Mouse (Mus musculus) lung, postnatal 0 days (tissue): Measurements from ENCODE around the gene Chodl. TPM values are rescaled to one million over a fixed set of nuclear protein-coding genes. Genes with fewer than 3 reads are reported as not detected.

Experiments used
- ATAC-seq: fragments of 200-750 bp; cut with Nextera tagmentation; 2 replicates; pipeline ENCODE4 v1.8.0; 2017; ENCODE audit warnings: moderate library complexity
- DNase-seq: peaks from one replicate; pipeline ENCODE4 v3.0.0-alpha.2; 2016; ENCODE audit warnings: low spot score
- H3K27ac ChIP-seq: fragments of 300-500 bp; sonication (generic); 2 replicates; pipeline ENCODE4 v1.5.1; 2014; ENCODE audit warnings: antibody characterized with exemption, mild to moderate bottlenecking, low read length, mixed read lengths
- H3K27me3 ChIP-seq: fragments of 300-500 bp; sonication (generic); replicated peaks from 2 replicates; pipeline ENCODE4 v1.6.1; 2014; ENCODE audit warnings: low read length, mixed read lengths; ENCODE audit not compliant: insufficient read depth
- H3K36me3 ChIP-seq: fragments of 300-500 bp; sonication (generic); 2 replicates; pipeline ENCODE4 v1.6.1; 2014; ENCODE audit warnings: low read length, mixed read lengths; ENCODE audit not compliant: insufficient read depth
- H3K4me1 ChIP-seq: fragments of 300-500 bp; sonication (generic); 2 replicates; pipeline ENCODE4 v1.6.1; 2014; ENCODE audit warnings: antibody characterized with exemption, low read depth, low read length, mixed read lengths; ENCODE audit not compliant: insufficient read depth
- H3K4me2 ChIP-seq: fragments of 300-500 bp; sonication (generic); replicated peaks from 2 replicates; pipeline ENCODE4 v1.6.1; 2014; ENCODE audit warnings: low read depth, mild to moderate bottlenecking, low read length, moderate library complexity, mixed read lengths
- H3K4me3 ChIP-seq: fragments of 300-500 bp; sonication (generic); 2 replicates; pipeline ENCODE4 v1.5.1; 2014; ENCODE audit warnings: low read depth, low read length
- H3K9ac ChIP-seq: fragments of 300-500 bp; sonication (generic); replicated peaks from 2 replicates; pipeline ENCODE4 v1.6.1; 2014; ENCODE audit warnings: low read depth, mild to moderate bottlenecking
- H3K9me3 ChIP-seq: fragments of 300-500 bp; sonication (generic); 2 replicates; pipeline ENCODE4 v1.6.1; 2016; ENCODE audit warnings: low read length, mixed read lengths
- CTCF ChIP-seq: IDR thresholded peaks from 2 replicates; pipeline ENCODE4 v1.5.1; 2016; ENCODE audit warnings: antibody characterized with exemption, mild to moderate bottlenecking
- EP300 ChIP-seq: IDR thresholded peaks from 2 replicates; pipeline ENCODE4 v1.6.1; 2016; ENCODE audit warnings: antibody characterized with exemption, mild to moderate bottlenecking, control low read depth
- WGBS: fragments of 180-500 bp; shearing (Covaris S2); extraction: QIAGEN DNeasy Blood & Tissue Kit; methylation state at CpG from one replicate; pipeline ENCODE4 v1.1.7; 2014; 5-methylcytosine and 5-hydroxymethylcytosine counted together
- polyA plus RNA-seq: library from polyadenylated mRNA; unstranded; fragments of >200 nt; fragmentation: Nextera tagmentation; extraction: Ambion mirVana; gene quantifications from 2 replicates; pipeline ENCODE4 v1.2.1, GENCODE M21; 2015

Gene Chodl
- polyA plus RNA-seq = 1.4 and 2.6 TPM in 2 replicates

DNA sequence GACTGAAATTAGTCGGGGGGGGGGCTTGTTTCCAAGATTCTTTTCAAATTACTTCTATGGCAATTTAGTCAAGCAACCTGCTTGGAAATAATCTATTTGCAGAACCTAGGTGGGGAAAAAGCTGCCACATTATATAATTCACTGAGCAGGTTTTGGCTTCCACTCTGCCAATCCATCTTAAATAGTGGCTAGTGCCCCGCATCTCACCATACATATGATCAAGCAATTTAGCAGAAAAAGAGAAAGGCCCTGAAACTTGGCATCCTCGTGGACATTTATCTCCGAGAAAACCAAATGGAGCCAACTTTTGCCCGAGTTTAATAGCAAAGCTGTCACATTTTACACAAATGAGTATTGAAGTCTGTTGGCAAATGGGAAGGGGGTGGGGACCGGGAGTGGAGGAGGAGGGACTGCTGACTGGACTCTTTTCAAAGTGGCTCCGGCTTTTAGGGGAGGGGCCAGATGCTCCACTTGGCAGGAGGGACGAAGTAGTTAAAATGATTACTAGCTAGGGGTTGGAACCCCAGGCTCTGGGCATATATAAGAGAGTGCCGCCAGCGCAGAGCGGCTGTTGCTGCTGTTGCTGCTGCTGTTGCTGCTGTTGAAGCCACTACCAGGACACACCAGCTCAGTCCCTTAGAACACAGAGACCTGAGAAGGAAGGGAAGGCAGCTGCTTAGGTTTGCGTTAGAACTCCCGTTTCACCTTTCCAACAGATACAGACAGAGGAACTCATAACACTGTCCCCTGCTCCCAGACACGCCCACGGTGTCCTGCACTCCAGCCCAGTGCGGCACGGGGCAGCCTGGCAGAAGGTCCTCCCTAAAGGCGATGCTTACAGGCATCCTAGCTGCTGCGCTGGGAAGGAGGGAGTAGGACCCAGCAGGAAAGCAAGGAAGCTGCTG lies at the start of gene Chodl:
TSS of gene Chodl (plus strand) at position 567 of the 905 bp plus-strand sequence.
- Histone ChIP-seq H3K9me3 (no peaks in the 10 kb centered on the region), H3K4me1 (peaks cover 3% of the 10 kb centered on the region; the same call in 1 of the 2 replicates), H3K4me3 (peak within 1 kb of the TSS; percentile 27), H3K27me3 (no peaks in the 10 kb centered on the region), H3K36me3 (no peaks in the 10 kb centered on the region), H3K9ac (no peak within 1 kb of the TSS), H3K4me2 (peak within 1 kb of the TSS; percentile 58), H3K27ac (no peak within 1 kb of the TSS)
- no peak for TF ChIP-seq EP300
- no peak for TF ChIP-seq CTCF
- DNase-seq (peak; percentile 35), ATAC-seq (peak; percentile 43)
- WGBS = 12% methylated on average over 19 of the region's 19 CpGs

- H3K4me3 ChIP-seq = no peak overlapping the region
- DNase-seq = no peak
- no peak overlapping the region for H3K4me2 ChIP-seq
- no peaks in the 10 kb centered on the region for H3K9me3 ChIP-seq
- TF ChIP-seq EP300 (no peak), CTCF (no peak)
- no peak for ATAC-seq
- no peak overlapping the region for H3K27ac ChIP-seq
- H3K36me3 ChIP-seq = no peaks in the 10 kb centered on the region
- H3K27me3 ChIP-seq = no peaks in the 10 kb centered on the region
- 69% methylated on average over 5 of the region's 5 CpGs for WGBS
- H3K4me1 ChIP-seq = no peaks in the 10 kb centered on the region
- H3K9ac ChIP-seq = no peak overlapping the region
Observed at GRCm38 (mm10) chr16:78922644-78923043, 8.1 kb upstream of the Chodl start.

DNA sequence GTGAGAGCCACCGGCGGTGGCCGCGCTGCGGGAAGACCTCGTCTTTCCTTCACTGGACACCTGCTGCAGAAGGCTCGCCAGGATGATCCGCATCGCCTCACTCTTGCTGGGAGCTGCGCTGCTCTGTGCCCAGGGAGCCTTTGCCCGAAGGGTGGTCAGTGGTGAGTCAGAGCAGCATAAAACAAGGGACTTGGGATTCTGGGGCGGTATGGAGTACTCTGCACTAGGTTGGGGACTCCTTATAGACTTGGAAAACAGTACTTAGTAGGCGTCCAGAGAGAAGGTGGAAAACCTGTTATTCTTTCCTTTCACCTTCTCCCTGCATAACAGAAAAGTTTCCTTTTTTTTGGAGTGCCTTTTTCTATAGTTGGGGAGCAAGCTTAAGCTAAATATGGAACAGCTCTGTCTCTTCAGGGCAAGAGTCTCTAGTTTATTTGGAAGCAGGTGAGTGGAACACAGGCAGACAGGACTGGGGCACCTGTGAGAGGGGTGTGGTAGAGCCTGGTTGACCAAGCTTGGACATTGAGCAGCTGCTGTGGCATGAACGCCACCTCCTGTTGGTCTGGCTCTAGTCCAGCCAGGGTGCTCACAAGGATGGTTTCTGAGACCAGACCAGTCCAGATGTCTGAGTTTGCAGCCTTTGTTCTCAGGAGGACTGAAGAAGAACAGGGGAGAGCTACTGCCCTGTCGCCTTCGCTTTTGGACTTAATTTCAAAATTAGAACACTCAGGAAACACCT lies 708 bp downstream of the Chodl start:
- Histone ChIP-seq H3K27ac (no peak overlapping the region), H3K4me2 (peak overlapping the region; percentile 58), H3K4me3 (peak overlapping the region; percentile 27), H3K9me3 (no peaks in the 10 kb centered on the region), H3K9ac (no peak overlapping the region), H3K27me3 (no peaks in the 10 kb centered on the region), H3K36me3 (no peaks in the 10 kb centered on the region), H3K4me1 (peaks cover 3% of the 10 kb centered on the region; the same call in 1 of the 2 replicates)
- DNase-seq = no peak
- TF ChIP-seq EP300 (no peak), CTCF (no peak)
- ATAC-seq = peak; percentile 37; the same call in 1 of the 2 replicates
- 10% methylated on average over 16 of the region's 16 CpGs for WGBS

DNA sequence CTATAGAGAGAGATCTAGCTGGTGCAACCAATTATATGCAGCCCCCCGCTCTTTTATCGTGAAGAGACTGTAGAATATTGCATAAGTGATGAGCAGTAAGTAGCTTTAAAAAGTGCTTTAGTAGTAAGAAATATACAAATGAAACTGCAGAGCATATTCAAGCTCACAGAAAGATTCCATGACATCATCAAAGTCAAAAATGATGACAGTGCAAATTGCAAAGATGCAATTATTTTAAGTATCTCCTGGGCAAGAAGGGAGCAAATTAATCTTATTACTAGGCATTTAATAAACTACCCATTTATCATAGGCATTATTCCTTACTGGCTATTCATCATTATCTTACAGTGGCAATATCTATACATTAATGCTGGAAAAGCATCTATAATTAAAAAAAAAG lies 3.5 kb downstream of the Chodl start:
- Histone ChIP-seq H3K27ac (no peak overlapping the region), H3K4me1 (peaks cover 3% of the 10 kb centered on the region; the same call in 1 of the 2 replicates), H3K4me3 (no peak overlapping the region), H3K27me3 (no peaks in the 10 kb centered on the region), H3K4me2 (no peak overlapping the region), H3K9me3 (no peaks in the 10 kb centered on the region), H3K36me3 (no peaks in the 10 kb centered on the region), H3K9ac (no peak overlapping the region)
- WGBS = 88% methylated on average over 2 of the region's 2 CpGs
- no peak for DNase-seq
- no peak for TF ChIP-seq EP300
- no peak for TF ChIP-seq CTCF
- no peak for ATAC-seq

GRCm38 (mm10) chr16:78937755-78938154 lies 7.0 kb downstream of the Chodl start:
- H3K9ac ChIP-seq = no peak overlapping the region
- TF ChIP-seq CTCF (no peak), EP300 (no peak)
- H3K27ac ChIP-seq = no peak overlapping the region
- 73% methylated on average over 8 of the region's 8 CpGs for WGBS
- no peaks in the 10 kb centered on the region for H3K9me3 ChIP-seq
- H3K4me3 ChIP-seq = no peak overlapping the region
- no peak overlapping the region for H3K4me2 ChIP-seq
- H3K4me1 ChIP-seq = no peaks in the 10 kb centered on the region
- no peaks in the 10 kb centered on the region for H3K36me3 ChIP-seq
- ATAC-seq (no peak), DNase-seq (no peak)
- H3K27me3 ChIP-seq = no peaks in the 10 kb centered on the region

GRCm38 (mm10) chr16:78950359-78950758 lies 19.6 kb downstream of the Chodl start:
- H3K4me2 ChIP-seq = no peak overlapping the region
- H3K9ac ChIP-seq = no peak overlapping the region
- H3K4me1 ChIP-seq = no peaks in the 10 kb centered on the region
- ATAC-seq (no peak), DNase-seq (peak; percentile 55)
- H3K27me3 ChIP-seq = no peaks in the 10 kb centered on the region
- WGBS = 66% methylated on average over 4 of the region's 4 CpGs
- H3K9me3 ChIP-seq = no peaks in the 10 kb centered on the region
- H3K27ac ChIP-seq = no peak overlapping the region
- no peak for TF ChIP-seq EP300
- TF ChIP-seq CTCF = peak; percentile 54
- H3K36me3 ChIP-seq = no peaks in the 10 kb centered on the region
- no peak overlapping the region for H3K4me3 ChIP-seq
